Mouse (Mus musculus): ENCODE measurements around the gene Wars. TPM values are rescaled to one million over a fixed set of nuclear protein-coding genes. Genes with fewer than 3 reads are reported as not detected.

Gene Wars
- polyA plus RNA-seq (2015; fragmentation: Nextera tagmentation; extraction: Ambion mirVana) = 108 and 115 TPM in 2 replicates

DNA sequence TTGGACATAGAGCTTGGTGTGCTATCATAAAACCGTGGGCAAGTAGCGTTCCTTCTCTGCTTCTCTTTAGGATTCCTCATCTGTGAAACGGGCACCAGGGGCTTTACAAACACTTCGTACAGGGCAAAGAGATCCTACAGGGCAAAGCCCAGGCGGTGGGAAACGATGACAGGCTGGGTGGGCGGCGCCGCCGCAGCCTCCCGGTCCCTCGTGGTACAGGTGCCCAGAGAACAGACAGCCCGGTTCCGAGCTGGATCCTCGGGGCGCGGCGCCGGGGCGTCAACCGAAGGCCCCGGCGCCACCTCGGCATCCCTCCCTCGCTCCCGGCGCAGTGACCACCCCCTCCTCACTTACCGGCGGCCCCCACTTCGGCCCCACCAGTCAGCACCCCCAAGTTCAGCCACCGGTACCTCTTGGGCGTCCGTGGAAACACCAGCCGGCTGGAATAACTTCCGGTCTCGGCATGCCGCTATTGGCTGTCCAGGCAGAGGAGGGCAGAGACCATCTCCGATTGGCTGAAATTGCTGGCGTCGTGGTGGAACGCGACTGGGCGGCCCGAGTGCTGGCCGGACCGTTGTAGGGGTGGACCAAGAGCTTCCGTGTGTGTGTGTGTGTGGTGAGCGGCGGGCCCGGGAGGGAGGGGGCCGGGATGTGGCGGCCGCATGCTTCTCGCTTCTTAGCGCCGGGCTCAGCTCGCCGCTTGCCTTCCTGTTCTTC is at the start of gene Wars:
Gene Wars, minus strand, starts transcription at position 460 of the 717 bp plus-strand sequence.
- WGBS = under 1% methylated on average over 49 of the region's 58 CpGs

DNA sequence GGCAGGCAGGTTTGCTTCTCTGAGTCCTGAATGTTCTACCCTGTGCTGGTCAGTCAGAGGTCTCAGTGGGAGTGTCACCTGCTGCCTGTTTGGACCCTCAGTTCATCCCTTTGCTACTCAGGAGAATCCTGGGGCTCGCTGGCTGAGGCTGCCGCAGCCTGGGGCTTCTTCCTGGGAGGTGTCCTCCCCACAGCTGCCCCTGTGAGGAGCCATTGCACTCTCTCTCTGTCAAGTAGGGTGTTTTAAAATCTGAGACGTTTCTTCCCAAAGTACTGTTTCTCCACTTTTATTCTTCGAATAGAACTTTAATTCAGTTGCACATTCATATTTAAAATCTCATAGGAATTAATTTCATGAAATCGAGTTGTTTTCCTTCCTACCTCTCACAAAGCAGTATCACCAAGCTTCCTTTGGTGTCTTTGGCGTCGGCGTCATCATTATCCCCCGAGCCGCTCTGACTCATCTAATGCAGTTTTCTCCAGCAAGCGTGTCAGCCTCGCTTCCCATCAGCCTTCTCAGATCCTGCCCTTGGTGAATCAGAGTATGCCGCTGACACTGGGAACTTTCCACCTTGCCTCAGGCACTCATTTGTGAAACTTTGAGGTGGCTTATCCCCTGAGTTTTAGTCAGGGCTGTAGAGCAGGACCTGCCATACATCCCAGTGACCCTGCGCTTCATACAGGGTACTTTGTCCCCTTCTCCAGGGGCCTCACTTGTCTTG is 48.4 kb upstream of the Wars start:
- Histone ChIP-seq H3K27me3 (replicated peaks; ENCODE audit: control insufficient read depth, insufficient read depth, low read length) (no peaks in the 10 kb centered on the region), H3K4me2 (ENCODE audit: low read length) (no peak overlapping the region), H3K9ac (ENCODE audit: low read depth, low read length) (no peak overlapping the region), H3K36me3 (ENCODE audit: control insufficient read depth, insufficient read depth, low read length) (no peaks in the 10 kb centered on the region), H3K27ac (ENCODE audit: low read depth, low read length) (no peak overlapping the region), H3K4me1 (ENCODE audit: control insufficient read depth, insufficient read depth, low read depth, low read length) (no peaks in the 10 kb centered on the region), H3K4me3 (ENCODE audit: low read length) (no peak overlapping the region), H3K9me3 (ENCODE audit: control insufficient read depth, low read length) (no peaks in the 10 kb centered on the region)
- ATAC-seq = no peak
- WGBS = 81% methylated on average over 14 of the region's 14 CpGs

More for the DNA sequence above, at the start of gene Wars:
- no peak within 1 kb of the TSS; the same call in 1 of the 2 replicates for H3K27ac ChIP-seq (ENCODE audit: low read depth, low read length)
- peak; percentile 100 for ATAC-seq
- H3K9ac ChIP-seq (ENCODE audit: low read depth, low read length) = peak within 1 kb of the TSS; percentile 79
- H3K4me3 ChIP-seq (ENCODE audit: low read length) = peak within 1 kb of the TSS; percentile 80
- H3K27me3 ChIP-seq (replicated peaks; ENCODE audit: control insufficient read depth, insufficient read depth, low read length) = no peaks in the 10 kb centered on the region
- H3K36me3 ChIP-seq (ENCODE audit: control insufficient read depth, insufficient read depth, low read length) = peaks cover 2% of the 10 kb centered on the region; the same call in 1 of the 2 replicates
- peaks cover 17% of the 10 kb centered on the region for H3K4me1 ChIP-seq (ENCODE audit: control insufficient read depth, insufficient read depth, low read depth, low read length)
- H3K9me3 ChIP-seq (ENCODE audit: control insufficient read depth, low read length) = no peaks in the 10 kb centered on the region
- H3K4me2 ChIP-seq (ENCODE audit: low read length) = peak within 1 kb of the TSS; percentile 87

GRCm38 (mm10) chr12:108941282-108941681 is 47.3 kb upstream of the Wars start:
- Histone ChIP-seq H3K9ac (ENCODE audit: low read depth, low read length) (no peak overlapping the region), H3K27me3 (replicated peaks; ENCODE audit: control insufficient read depth, insufficient read depth, low read length) (no peaks in the 10 kb centered on the region), H3K4me3 (ENCODE audit: low read length) (no peak overlapping the region), H3K27ac (ENCODE audit: low read depth, low read length) (no peak overlapping the region), H3K4me2 (ENCODE audit: low read length) (no peak overlapping the region), H3K9me3 (ENCODE audit: control insufficient read depth, low read length) (no peaks in the 10 kb centered on the region), H3K36me3 (ENCODE audit: control insufficient read depth, insufficient read depth, low read length) (no peaks in the 10 kb centered on the region), H3K4me1 (ENCODE audit: control insufficient read depth, insufficient read depth, low read depth, low read length) (no peaks in the 10 kb centered on the region)
- ATAC-seq = no peak; the same call in 1 of the 2 replicates
- WGBS = 64% methylated on average over 2 of the region's 2 CpGs

GRCm38 (mm10) chr12:108940255-108940654 is 46.3 kb upstream of the Wars start:
- 57% methylated on average over 1 of the region's 1 CpGs for WGBS
- no peaks in the 10 kb centered on the region for H3K4me1 ChIP-seq (ENCODE audit: control insufficient read depth, insufficient read depth, low read depth, low read length)
- no peaks in the 10 kb centered on the region for H3K9me3 ChIP-seq (ENCODE audit: control insufficient read depth, low read length)
- no peaks in the 10 kb centered on the region for H3K36me3 ChIP-seq (ENCODE audit: control insufficient read depth, insufficient read depth, low read length)
- no peak overlapping the region for H3K4me3 ChIP-seq (ENCODE audit: low read length)
- H3K9ac ChIP-seq (ENCODE audit: low read depth, low read length) = no peak overlapping the region
- H3K27me3 ChIP-seq (replicated peaks; ENCODE audit: control insufficient read depth, insufficient read depth, low read length) = no peaks in the 10 kb centered on the region
- no peak overlapping the region for H3K27ac ChIP-seq (ENCODE audit: low read depth, low read length)
- ATAC-seq = no peak
- H3K4me2 ChIP-seq (ENCODE audit: low read length) = no peak overlapping the region

GRCm38 (mm10) chr12:108939317-108939716 is 45.3 kb upstream of the Wars start:
- Histone ChIP-seq H3K4me3 (ENCODE audit: low read length) (no peak overlapping the region), H3K9ac (ENCODE audit: low read depth, low read length) (no peak overlapping the region), H3K4me1 (ENCODE audit: control insufficient read depth, insufficient read depth, low read depth, low read length) (no peaks in the 10 kb centered on the region), H3K27ac (ENCODE audit: low read depth, low read length) (no peak overlapping the region), H3K9me3 (ENCODE audit: control insufficient read depth, low read length) (no peaks in the 10 kb centered on the region), H3K27me3 (replicated peaks; ENCODE audit: control insufficient read depth, insufficient read depth, low read length) (no peaks in the 10 kb centered on the region), H3K36me3 (ENCODE audit: control insufficient read depth, insufficient read depth, low read length) (no peaks in the 10 kb centered on the region), H3K4me2 (ENCODE audit: low read length) (no peak overlapping the region)
- no peak for ATAC-seq
- 55% methylated on average over 9 of the region's 9 CpGs for WGBS

- ATAC-seq = no peak
- Histone ChIP-seq H3K27me3 (replicated peaks; ENCODE audit: control insufficient read depth, insufficient read depth, low read length) (no peaks in the 10 kb centered on the region), H3K4me1 (ENCODE audit: control insufficient read depth, insufficient read depth, low read depth, low read length) (no peaks in the 10 kb centered on the region), H3K4me3 (ENCODE audit: low read length) (no peak overlapping the region), H3K9ac (ENCODE audit: low read depth, low read length) (no peak overlapping the region; the same call in 1 of the 2 replicates), H3K9me3 (ENCODE audit: control insufficient read depth, low read length) (no peaks in the 10 kb centered on the region), H3K27ac (ENCODE audit: low read depth, low read length) (no peak overlapping the region), H3K4me2 (ENCODE audit: low read length) (no peak overlapping the region), H3K36me3 (ENCODE audit: control insufficient read depth, insufficient read depth, low read length) (no peaks in the 10 kb centered on the region)
- 81% methylated on average over 5 of the region's 5 CpGs for WGBS
These were observed 44.9 kb upstream of the Wars start for GRCm38 (mm10) chr12:108938844-108939243.

GRCm38 (mm10) chr12:108937506-108937905 is 43.5 kb upstream of the Wars start:
- no peak for ATAC-seq
- Histone ChIP-seq H3K9ac (ENCODE audit: low read depth, low read length) (no peak overlapping the region), H3K4me2 (ENCODE audit: low read length) (no peak overlapping the region), H3K27me3 (replicated peaks; ENCODE audit: control insufficient read depth, insufficient read depth, low read length) (no peaks in the 10 kb centered on the region), H3K4me3 (ENCODE audit: low read length) (no peak overlapping the region), H3K36me3 (ENCODE audit: control insufficient read depth, insufficient read depth, low read length) (no peaks in the 10 kb centered on the region), H3K9me3 (ENCODE audit: control insufficient read depth, low read length) (no peaks in the 10 kb centered on the region), H3K4me1 (ENCODE audit: control insufficient read depth, insufficient read depth, low read depth, low read length) (peaks cover 2% of the 10 kb centered on the region; the same call in 1 of the 2 replicates), H3K27ac (ENCODE audit: low read depth, low read length) (no peak overlapping the region)
- WGBS = 83% methylated on average over 4 of the region's 4 CpGs

DNA sequence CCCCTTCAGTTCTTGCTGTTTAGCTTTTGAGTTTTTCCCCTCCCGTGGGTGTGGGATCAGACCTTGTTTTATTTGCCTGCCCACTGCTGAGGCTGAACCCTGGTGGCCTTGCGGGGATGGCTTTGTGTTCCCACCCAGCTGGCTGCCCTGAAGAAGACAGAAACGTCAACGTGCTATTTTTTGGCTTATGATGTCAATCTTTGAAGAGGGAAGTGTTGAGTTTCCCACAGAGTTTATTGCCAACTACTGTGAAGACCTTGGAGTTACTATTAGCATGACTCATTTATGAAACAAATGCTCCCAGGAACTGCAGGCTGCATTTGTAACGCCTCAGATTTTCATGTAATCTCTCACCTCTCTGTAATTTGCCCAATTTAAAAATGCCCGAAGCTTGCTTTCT is 42.9 kb upstream of the Wars start:
- ATAC-seq = no peak
- Histone ChIP-seq H3K27ac (ENCODE audit: low read depth, low read length) (no peak overlapping the region), H3K9me3 (ENCODE audit: control insufficient read depth, low read length) (no peaks in the 10 kb centered on the region), H3K4me3 (ENCODE audit: low read length) (no peak overlapping the region), H3K9ac (ENCODE audit: low read depth, low read length) (no peak overlapping the region), H3K27me3 (replicated peaks; ENCODE audit: control insufficient read depth, insufficient read depth, low read length) (no peaks in the 10 kb centered on the region), H3K36me3 (ENCODE audit: control insufficient read depth, insufficient read depth, low read length) (no peaks in the 10 kb centered on the region), H3K4me1 (ENCODE audit: control insufficient read depth, insufficient read depth, low read depth, low read length) (peaks cover 4% of the 10 kb centered on the region; the same call in 1 of the 2 replicates), H3K4me2 (ENCODE audit: low read length) (no peak overlapping the region)
- 47% methylated on average over 6 of the region's 6 CpGs for WGBS

- Histone ChIP-seq H3K4me2 (ENCODE audit: low read length) (no peak overlapping the region), H3K27ac (ENCODE audit: low read depth, low read length) (no peak overlapping the region), H3K4me1 (ENCODE audit: control insufficient read depth, insufficient read depth, low read depth, low read length) (peaks cover 8% of the 10 kb centered on the region), H3K9ac (ENCODE audit: low read depth, low read length) (no peak overlapping the region), H3K27me3 (replicated peaks; ENCODE audit: control insufficient read depth, insufficient read depth, low read length) (no peaks in the 10 kb centered on the region), H3K4me3 (ENCODE audit: low read length) (no peak overlapping the region), H3K9me3 (ENCODE audit: control insufficient read depth, low read length) (no peaks in the 10 kb centered on the region), H3K36me3 (ENCODE audit: control insufficient read depth, insufficient read depth, low read length) (no peaks in the 10 kb centered on the region)
- 74% methylated on average over 6 of the region's 6 CpGs for WGBS
- ATAC-seq = no peak
These were observed 40.3 kb upstream of the Wars start for GRCm38 (mm10) chr12:108934231-108934630.

All from hindbrain, embryonic 16.5 days (tissue).